Mouse (Mus musculus) layer of hippocampus, adult 9-11 months (tissue): Measurements from ENCODE around the gene Egfl7.

Experiments used
- DNase-seq: peaks from one replicate; pipeline ENCODE4 v3.0.0; 2022

Gene Egfl7

DNA sequence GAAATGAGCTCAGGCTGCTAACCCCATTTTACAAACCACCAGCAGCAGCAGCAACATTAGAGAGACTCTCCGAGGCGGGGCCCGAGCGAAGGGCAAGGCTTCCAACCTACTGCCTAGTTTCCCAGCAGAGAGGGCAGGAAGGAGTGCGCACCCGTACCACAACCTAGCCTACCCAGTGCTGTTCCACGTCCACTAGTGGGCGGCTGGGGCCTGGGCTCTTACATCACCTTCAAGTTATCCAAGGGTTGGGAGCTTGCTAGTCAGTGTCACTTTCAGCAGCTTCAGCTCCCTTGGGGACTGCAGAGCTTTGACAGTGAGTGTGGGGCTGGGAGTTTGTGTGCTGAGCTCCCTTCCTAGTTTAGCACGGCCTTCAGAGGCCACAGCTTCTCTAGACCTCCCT, 8.4 kb upstream of the Egfl7 start:
- no peak for DNase-seq

DNA sequence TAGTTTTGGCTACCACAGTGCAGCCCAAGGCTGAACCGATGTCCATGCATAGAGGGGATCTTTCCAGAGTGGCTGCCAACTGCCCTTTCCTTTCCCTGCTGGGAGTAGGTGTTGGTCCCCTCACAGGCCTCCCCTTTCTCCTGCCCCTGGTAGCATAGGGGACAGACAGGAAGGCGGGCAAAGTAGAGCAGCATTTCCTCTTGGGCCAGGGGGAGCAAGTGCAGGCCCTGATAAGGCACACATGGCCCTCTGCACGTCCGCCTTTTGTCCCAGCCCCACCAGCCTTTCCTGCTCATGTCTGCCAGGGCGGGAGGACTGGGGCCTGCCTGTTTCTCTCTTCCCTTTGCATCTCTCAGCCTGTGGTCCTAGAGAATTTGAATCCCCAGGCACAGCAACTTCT, 8.0 kb upstream of the Egfl7 start:
- no peak for DNase-seq

DNA sequence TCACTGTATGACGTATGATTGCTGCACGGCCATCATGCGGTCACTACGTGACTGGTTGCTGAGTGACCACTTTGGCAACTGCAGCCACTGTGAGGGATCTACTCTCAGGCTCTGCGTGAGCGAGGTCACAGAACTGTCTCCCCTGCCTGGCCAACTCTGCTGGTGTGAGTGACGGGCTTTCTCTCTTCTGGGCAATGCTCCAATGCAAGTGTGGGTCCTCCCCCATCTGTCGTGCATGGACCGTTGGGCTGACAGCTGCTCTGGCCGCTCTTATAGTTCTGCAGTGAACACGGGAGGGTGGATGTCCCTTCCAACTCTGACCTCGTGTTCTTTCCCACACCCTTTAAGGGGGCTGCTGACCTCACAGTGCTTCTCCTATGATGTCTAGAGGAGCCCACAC, 6.4 kb upstream of the Egfl7 start:
- DNase-seq = no peak

DNA sequence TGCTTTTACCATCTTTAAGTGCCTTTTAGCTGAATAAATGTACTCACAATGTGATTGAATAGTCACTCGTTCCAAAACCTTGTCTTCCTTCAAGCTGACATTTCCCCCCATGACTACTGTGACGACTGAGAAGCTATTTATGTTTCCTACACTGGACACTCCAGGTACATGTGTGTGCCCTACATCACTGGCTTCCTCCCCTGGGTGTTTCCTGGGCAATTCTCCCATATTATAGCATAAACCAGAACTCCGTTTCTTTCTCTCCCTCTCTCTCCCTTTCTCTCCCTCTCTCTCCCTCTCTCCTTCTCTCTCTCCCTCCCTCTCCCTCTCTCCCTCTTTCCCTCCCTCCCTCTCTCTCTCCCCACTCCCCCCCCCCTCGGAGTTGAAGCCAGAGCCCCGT, 6.0 kb upstream of the Egfl7 start:
- DNase-seq = no peak

DNA sequence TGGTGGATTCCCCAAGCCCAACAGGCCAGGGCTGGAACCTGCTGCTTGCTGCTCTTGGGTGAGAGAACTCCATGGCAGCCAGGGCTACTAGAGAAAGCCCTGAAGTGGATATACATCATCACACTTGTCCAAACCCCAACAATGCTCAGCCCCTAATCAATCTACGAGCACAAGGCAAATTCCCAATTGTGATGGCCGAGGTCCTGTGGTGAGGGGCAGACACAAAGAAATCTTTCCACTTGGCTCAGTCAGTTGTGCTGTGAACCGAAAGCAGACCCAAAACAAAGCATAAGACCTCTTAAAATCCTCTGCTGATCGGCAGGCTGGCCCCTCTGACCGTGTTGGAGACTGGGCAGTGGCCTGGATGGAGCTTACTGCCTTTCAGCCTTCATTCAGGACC, 5.0 kb upstream of the Egfl7 start:
- DNase-seq = no peak

DNA sequence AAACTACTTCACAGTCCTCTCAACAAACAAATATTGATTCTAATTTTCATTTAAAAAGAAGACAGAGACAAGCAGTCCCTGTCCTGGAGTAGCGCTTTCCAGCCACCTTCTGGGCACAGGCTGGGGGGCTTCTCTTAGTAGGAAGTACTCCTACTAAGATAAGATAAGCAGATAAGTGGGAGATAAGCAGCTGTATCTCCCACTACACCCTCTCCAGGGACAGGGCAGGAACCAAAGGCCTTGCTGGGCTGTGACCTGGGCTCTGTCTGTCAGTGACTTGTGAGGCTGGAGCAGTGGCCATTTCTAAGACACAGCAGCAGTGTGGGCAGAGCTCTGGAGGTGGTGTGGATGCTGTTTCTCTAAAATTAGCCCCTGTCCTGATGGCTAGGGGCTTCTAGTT, 4.4 kb upstream of the Egfl7 start:
- DNase-seq = no peak

DNA sequence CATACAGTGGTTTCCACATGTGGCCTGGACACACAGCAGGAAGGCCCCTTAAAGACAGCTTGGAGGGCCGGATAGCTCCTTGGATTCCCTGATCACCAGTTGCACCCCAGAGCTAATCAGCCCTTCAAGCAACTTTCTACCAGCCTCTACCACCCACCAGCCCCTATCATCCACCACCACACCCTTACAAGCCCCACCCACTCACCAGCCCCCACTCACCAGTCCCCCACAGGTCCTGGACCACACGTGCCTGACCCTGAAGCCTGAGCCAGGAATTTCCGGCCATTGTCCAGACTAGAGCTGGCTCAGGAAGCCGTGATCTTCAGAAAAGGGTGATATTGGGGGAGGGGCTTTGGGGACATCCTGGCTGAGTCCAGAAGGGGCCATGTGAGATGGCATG, 3.9 kb upstream of the Egfl7 start:
- DNase-seq = no peak

DNA sequence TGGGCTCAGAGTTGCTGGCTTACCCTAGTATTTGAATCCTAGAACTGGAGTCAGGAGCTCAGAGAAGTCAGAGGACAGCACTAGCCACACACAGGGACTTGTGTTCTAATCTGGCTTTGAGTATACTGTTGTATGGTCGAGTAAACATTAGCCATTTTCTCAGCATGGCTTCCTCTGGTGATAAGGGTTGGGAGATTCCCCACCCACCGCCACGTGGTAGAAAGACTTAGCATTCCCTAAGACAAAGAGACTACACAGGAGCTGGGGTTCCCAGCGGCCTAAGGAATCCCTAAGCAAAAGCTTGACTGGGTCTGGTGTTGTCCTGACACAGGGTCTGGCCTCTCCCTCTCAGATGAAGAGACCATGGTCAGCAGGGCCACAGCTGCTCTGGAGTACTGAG, 3.4 kb upstream of the Egfl7 start:
- no peak for DNase-seq

DNA sequence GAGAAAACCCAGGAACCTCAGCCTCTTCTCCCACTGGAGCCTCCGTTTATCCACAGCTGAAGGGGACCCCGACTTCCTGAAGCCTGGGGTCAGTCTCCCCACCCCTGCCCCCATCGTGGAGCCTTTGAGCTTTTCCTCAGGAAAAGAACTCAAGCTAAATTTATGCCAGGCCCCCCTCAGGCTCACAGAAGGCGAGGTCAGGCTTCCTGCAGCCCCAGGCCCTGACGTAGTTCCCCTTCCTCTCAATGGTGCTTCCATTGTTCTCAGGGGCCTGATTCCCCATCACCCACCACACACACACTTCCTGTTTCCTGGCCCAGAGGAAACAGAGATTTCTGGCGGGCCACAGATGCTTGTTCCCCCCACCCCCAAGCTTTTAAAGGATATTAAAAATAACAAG, 1.4 kb upstream of the Egfl7 start:
- peak; percentile 22 for DNase-seq

DNA sequence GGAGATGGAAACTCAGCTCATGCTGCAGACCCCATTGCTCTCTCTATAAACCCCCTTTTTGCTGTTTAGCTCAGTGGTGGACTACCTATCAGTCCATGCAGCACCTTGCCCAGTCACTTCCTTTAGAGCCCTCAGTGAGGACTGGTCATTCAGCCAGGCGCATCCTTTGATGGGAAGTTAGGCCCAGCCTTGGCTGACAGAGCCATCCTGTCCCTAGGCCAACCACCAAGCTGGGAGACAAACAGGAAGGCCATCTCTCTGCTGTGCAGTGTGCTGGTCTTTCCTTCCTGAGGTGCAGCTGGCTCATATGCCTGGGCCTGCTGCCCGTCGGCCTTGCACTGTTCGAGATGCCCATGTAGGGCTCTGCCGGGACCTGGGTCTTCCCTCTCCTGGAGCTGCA, 937 bp downstream of the Egfl7 start:
- DNase-seq = no peak

DNA sequence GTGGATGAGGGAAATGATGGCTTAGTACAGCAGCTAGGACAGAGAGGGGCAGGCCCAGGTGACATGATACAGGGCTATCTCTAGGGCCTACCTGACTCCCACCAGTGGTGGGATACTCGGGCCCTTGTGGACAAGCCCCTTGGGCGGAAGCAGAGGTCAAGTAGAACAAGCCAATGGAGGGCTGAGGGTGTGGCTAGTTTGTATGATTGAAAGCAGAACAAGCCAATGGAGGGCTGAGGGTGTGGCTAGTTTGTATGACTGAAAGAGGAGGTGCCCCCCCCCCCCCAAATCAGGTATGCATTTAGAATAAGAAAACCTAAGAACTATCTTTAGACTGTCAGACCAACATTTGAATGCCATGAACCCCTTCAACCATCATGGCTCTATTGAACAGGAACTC, 2.4 kb downstream of the Egfl7 start:
- no peak for DNase-seq

DNA sequence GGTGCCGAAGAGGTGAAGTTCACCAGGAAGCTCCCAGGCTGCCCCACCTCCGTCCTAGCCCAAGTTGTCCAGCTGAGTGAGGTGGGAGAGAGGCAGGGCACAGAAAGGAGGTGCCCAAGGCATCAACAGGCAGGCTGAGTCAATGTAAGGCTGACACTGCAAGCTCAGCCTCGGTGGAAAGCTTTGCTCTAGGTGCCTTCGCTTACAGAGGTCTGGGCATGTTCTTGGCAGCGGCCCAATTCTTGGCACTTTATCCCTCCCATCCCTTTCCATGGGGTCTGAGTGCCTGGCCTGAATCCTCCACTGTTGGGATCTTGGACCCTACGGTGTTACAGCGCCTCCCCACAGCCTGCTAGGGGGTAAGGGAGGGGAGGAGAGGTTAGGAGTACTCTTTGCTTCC, 2.9 kb downstream of the Egfl7 start:
- no peak for DNase-seq

DNA sequence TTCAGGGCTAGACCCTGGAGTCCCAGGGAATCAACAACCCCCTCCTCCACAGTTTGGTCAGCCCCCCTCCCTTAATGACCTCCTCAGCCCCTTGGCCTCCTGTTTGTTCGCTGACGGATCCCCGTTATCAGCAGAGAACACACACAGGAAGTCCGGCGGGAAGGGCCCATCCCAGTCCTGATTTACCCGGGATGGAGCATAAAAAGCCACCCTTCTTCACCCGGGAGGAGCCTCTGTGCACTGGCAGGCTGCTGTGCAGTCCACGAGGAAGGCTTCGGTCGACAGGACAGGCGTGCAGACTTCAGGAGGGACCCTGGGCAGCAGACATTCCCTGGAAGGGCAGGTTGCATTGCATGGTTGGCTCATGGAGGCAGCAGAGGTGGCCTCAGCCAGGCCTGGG, 3.8 kb downstream of the Egfl7 start:
- DNase-seq = no peak

DNA sequence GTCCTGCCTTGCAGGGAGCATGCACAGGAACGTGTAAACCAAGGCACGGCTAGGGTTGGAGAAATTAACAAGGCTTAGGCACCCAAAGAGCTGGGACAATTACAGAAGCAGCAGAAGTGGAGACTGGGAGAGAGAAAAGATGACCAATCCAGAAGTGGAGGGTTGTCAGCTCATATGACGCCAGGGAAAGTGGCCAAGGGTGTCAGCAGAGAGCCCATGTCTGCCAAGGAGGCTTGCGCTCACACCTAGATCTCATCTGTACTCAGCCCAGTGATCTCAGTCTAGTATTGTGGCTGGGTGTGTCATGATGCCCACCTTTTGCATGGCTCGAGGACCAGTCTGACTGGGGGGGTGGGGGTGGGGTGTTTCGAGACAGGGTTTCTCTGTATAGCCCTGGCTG, 5.9 kb downstream of the Egfl7 start:
- no peak for DNase-seq

DNA sequence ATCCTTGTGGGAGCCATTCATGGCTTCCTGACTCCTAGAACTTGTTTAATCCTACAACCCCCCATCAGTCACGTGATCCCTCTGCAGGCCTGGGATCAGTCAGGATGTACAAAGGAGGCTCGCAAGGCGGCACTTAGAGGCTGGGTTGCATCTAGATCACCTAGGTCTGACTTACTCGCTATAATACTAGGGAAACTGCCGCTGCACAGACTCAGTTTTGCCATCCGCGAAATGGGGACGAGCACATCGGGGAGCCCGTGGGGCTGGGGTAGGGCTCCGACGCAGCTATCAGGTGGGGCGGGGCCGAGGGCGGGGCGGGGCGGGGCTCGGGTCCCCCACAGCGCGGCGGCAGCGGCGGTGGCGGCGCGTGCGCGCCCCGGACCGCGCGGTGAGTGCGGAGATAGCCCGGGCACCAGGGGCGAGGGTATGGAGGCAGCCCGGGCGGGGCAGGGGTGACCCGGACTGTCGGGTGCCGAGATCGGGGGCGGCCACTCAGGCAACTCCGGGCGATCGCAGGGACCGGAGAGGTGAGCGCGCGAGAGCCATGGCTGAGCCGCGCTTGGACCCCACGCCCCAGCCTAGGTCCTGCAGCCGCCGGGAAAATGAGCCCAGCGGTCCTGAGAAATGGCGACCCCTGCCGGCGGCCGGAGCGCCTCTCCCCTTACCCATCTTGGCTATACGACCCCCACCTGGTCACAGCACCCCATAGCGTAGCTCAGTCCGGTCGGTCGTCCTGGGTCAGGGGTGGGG, 6.7 kb downstream of the Egfl7 start, which contains the start of gene Gm20532:
TSS of gene Gm20532 (plus strand) at position 346 of the 750 bp plus-strand sequence.
- DNase-seq = peak; percentile 38

DNA sequence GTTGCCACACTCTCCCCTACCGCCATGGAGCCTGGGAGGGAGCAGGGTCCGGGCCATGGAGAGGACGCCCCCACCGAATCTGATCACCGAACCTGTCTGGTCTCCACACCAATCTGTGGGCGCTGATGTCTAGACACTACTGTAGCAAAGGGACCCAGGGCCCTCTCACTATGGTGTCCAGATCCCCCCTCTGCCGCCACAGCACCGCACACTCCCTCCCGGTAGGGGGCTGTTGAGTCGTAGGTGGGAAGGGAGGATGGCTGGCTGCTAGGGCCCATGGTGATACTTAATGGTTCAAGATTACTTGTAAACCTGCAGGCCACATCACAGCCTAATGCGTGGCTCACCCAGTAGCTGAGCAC, 7.2 kb downstream of the Egfl7 start:
- DNase-seq = no peak

DNA sequence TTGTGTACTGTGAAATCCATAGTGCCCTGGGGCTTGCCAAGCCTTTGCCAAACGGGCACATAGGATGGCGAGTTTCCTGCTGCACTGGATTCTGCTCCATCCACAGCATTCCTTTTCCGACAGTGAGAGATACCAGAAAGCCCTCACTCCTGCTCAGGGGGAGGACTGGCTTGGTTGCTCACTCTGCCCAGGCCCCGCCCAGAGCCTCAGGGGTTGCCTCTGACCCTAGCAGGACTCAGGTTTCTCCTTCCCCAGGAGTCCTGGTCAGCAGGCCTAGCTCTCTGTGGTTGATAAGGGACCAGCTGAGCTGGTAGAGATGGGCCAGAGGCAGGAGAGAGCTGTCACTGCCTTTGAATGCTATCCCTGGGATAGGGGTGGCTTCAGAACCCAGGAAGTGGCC, 8.8 kb downstream of the Egfl7 start:
- no peak for DNase-seq

DNA sequence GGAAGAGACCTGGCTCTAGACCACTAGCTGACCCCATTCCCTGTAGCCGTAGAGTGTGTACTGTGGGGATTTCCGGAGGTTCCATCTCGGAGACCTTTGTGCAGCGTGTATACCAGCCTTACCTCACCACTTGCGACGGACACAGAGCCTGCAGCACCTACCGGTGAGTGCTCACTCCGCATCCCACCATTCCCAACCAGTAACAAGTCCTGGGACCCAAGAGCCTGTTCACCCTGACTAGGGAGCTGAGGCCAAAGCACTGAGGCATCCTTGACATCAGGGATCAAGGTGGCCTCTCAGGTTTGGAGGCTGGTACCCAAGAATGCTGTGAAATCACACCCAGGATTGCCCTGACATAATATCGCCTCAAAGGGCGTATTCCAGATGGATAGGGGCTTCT, 9.5 kb downstream of the Egfl7 start:
- DNase-seq = no peak

DNA sequence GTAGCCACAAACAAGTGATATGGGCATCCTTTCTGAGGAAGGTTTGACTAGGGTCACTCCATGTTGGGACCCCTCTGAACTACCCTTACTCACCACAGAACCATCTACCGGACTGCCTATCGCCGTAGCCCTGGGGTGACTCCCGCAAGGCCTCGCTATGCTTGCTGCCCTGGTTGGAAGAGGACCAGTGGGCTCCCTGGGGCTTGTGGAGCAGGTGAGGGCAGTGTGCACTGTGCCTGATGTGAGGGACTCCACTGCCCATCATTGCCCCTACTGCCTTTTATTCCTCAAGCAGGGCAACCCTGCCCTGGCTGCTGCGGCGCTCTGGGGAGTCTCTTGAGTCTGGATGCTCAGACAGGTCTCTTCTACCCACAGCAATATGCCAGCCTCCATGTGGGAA, 10.5 kb downstream of the Egfl7 start:
- DNase-seq = no peak

DNA sequence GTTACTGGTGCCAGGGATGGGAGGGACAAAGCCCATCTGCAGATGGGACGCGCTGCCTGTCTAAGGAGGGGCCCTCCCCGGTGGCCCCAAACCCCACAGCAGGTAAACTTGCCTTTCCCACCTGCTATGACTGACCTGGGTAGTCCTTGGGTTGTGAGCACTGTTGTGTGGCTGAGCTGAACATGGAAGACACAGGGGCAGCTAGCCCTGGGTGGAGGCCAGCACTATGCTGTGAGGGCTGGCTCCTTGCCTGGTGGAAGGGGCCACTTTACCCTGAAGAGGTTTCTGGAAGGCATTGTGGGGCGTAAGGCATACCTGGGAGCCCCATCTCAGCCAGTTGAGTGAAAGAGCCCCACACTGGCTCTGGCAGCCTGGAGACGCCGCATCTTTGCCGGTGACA, 11.1 kb downstream of the Egfl7 start:
- DNase-seq = no peak

DNA sequence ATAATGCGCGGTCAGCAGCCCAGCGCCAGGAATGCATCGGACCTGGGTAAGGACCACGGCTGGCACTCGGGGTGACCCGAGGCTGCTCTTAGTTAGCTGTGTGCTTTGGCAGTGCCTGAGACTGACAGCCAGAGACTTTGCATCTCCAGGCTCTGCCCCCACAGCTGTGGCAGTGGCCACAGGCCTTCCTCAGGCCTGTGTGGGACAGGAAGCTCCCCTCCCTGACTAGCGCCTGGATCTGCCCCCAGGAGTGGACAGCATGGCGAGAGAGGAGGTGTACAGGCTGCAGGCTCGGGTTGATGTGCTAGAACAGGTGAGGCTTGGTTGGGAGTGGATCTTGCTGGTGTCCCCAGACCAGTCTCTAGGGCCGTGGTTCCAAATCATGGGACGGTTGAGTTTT, 11.6 kb downstream of the Egfl7 start:
- no peak for DNase-seq

DNA sequence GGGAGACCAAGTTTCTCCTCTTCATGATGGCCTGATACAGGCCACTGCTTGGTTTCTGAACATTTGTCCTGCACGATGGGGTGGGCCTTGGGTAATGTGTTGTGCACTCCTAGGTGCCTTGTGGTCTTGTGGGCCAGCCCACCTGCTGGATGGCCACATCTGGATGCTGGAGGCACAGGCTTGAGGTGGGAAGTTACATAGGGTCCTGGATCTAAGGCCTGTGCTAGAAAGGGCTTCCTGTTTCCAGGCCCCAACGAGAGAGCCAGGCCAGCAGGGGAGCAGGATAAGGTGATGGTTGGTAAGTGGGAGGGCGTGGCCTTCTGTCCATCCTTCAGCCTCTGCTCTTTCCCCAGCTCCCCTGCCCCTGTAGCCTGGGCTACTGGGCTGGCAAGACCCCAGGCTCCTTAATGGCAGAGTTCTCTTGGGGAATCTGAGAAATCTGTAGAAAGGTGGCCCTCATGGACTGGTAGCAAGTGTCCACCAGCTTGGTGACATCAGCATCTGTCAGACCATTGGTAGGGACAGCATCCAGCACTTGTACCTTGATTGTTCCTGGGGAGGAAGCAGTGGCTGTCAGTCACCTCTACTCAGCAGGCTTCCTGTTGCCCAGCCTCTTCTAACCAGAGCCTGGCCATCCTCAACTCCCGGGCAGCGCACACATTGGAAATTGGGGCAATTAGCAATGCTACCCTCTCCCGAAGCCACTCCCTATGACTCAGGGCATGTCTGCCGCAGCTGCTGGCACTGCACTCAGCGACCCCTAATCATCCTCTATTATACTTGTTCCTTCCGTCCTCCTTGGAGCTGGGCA, 13.6 kb downstream of the Egfl7 start:
- no peak for DNase-seq

DNA sequence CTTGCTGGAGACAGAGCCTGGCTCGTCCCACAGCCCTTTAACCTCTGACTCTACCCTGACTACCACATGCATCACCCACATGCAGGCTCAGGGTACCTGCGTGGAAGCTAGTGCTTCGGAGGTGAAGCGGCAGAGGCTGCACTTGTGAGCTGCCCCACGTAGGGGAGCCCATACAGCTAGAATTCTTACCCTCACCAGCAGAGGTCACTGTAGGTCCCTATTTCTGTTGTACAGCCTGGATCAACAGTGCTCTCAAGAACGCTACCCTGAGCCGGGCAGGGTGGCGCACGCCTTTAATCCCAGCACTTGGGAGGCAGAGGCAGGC, 14.2 kb downstream of the Egfl7 start:
- DNase-seq = peak; percentile 34

DNA sequence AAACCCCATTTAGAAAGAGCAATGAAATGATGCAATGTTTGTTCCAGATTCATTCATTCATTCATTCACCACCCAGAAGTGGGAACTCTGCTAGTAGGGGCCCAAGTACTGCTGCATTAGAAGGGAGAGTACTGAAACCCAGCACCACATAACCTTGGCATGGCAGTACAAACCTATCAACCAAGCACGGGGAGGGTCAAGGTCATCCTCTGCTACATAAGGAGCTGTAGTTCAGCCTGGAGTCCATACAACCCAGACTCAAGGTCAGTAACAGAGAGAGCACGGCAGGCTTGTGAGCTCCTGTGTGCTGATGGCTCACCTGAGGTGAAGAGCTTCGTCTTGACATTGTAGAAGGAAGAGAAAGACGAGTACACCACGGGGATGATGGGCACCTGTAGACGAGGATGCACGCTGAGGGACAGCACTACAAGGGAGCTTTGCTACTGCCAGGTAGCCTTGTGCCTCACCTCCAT, 14.7 kb downstream of the Egfl7 start:
- DNase-seq = no peak
